Mouse (Mus musculus): ENCODE data around the gene Hepacam.

GRCm38 (mm10) chr9:37368081-37368830 is 1.1 kb downstream of the Hepacam start:
- TF ChIP-seq CTCF (IDR thresholded peaks at IDR 0.05; ENCODE audit: insufficient read depth, low read length) (no peak), POLR2A (IDR thresholded peaks at IDR 0.05; ENCODE audit: borderline replicate concordance, extremely low read depth, low read depth, low read length) (no peak)

Measured in lung, adult 2 months (tissue).